Comparison of ENCODE assay signal across 18 mouse cellular contexts in the genomic region with DNA sequence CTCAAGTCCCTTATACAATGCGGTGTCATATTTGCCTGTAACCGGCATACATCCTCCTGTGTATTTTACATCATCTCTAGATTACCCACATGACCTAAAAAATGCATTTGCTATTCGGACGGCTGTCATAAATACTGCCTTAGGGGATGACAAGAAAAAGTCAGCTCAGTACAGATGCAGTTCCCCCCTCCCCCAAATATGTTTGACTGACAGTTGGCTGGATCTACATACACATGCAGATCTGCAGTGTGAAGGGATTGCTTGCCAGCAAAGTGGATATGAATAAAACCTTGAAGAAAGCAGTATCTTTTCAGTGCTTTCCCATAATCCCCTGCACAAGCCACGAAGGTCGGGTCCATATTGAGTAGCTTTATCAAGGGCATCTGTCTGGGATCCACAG. TPM values are rescaled to one million over a fixed set of nuclear protein-coding genes. Genes with fewer than 3 reads are reported as not detected.
DNase-seq lines count a peak whose midpoint lies in the region; ATAC-seq and TF ChIP-seq lines count a peak whose summit lies in the region.
"Had no signal": no experiment of that assay in that cellular context is flagged by ENCODE, and none has a peak within 500 bp of the region (broad histone marks: within the 10 kb centered on the region; RNA-seq: fewer than 3 reads in every experiment).

No protein-coding gene starts in this region.

- H3K27ac ChIP-seq in forebrain, embryonic 14.5 days (ENCODE audit: low read depth, low read length): peak overlapping the region; percentile 45; the same call in 1 of the 2 replicates
- no peak overlapping the region for H3K27ac ChIP-seq in forebrain, embryonic 11.5 days (ENCODE audit: low read depth, low read length)
- peak overlapping the region; percentile 57 for H3K27ac ChIP-seq in layer of hippocampus, adult 2 months
- H3K27ac ChIP-seq in forebrain, postnatal 0 days (ENCODE audit: low read depth, low read length): no peak overlapping the region
- H3K27ac ChIP-seq: heart, embryonic 10.5 days; heart, embryonic 15.5 days; hindbrain, embryonic 14.5 days had no signal

- H3K4me1 ChIP-seq in forebrain, embryonic 14.5 days (ENCODE audit: control insufficient read depth, insufficient read depth, low read length): peaks cover 12% of the 10 kb centered on the region
- peaks cover 7% of the 10 kb centered on the region for H3K4me1 ChIP-seq in forebrain, embryonic 11.5 days (replicated peaks; ENCODE audit: control insufficient read depth, insufficient read depth, low read length)
- H3K4me1 ChIP-seq in forebrain, postnatal 0 days (ENCODE audit: insufficient read depth): no peaks in the 10 kb centered on the region
- H3K4me1 ChIP-seq: heart, embryonic 10.5 days; heart, embryonic 15.5 days had no signal

- H3K9ac ChIP-seq in forebrain, embryonic 14.5 days (ENCODE audit: low read length): no peak overlapping the region
- H3K9ac ChIP-seq in forebrain, embryonic 11.5 days (ENCODE audit: low read length): no peak overlapping the region
- H3K9ac ChIP-seq in forebrain, postnatal 0 days: no peak overlapping the region
- H3K9ac ChIP-seq: heart, embryonic 15.5 days; hindbrain, embryonic 14.5 days had no signal

- no peak overlapping the region for H3K4me3 ChIP-seq in forebrain, embryonic 14.5 days (ENCODE audit: low read depth, low read length)
- H3K4me3 ChIP-seq in forebrain, embryonic 11.5 days (ENCODE audit: low read depth, low read length): no peak overlapping the region
- no peak overlapping the region for H3K4me3 ChIP-seq in layer of hippocampus, adult 2 months
- H3K4me3 ChIP-seq in forebrain, postnatal 0 days (ENCODE audit: low read depth, low read length): no peak overlapping the region
- H3K4me3 ChIP-seq: heart, embryonic 10.5 days; heart, embryonic 15.5 days had no signal

- H3K27me3 ChIP-seq in forebrain, embryonic 14.5 days (replicated peaks; ENCODE audit: control insufficient read depth, insufficient read depth, low read length): no peaks in the 10 kb centered on the region
- H3K27me3 ChIP-seq in forebrain, embryonic 11.5 days (ENCODE audit: control insufficient read depth, insufficient read depth, low read length): no peaks in the 10 kb centered on the region
- H3K27me3 ChIP-seq in forebrain, postnatal 0 days (ENCODE audit: insufficient read depth, low read length): no peaks in the 10 kb centered on the region
- H3K27me3 ChIP-seq: heart, embryonic 15.5 days had no signal

- no peaks in the 10 kb centered on the region for H3K9me3 ChIP-seq in forebrain, embryonic 14.5 days (replicated peaks; ENCODE audit: control insufficient read depth, low read length)
- no peaks in the 10 kb centered on the region for H3K9me3 ChIP-seq in forebrain, embryonic 11.5 days (ENCODE audit: control insufficient read depth, low read length)
- H3K9me3 ChIP-seq in forebrain, postnatal 0 days (ENCODE audit: low read length): no peaks in the 10 kb centered on the region
- H3K9me3 ChIP-seq: heart, embryonic 10.5 days; heart, embryonic 15.5 days had no signal

- H3K4me2 ChIP-seq in forebrain, embryonic 14.5 days (ENCODE audit: low read length): no peak overlapping the region
- no peak overlapping the region for H3K4me2 ChIP-seq in forebrain, embryonic 11.5 days (ENCODE audit: low read depth, low read length, severe bottlenecking)
- H3K4me2 ChIP-seq in forebrain, postnatal 0 days (ENCODE audit: low read depth): no peak overlapping the region
- H3K4me2 ChIP-seq: heart, embryonic 15.5 days; hindbrain, embryonic 14.5 days had no signal

- peak; percentile 54; the same call in 1 of the 2 replicates for ATAC-seq in forebrain, embryonic 14.5 days
- ATAC-seq in forebrain, embryonic 11.5 days (replicated peaks; ENCODE audit: low FRiP score): no peak
- ATAC-seq in forebrain, postnatal 0 days: peak; percentile 47
- ATAC-seq: intestine, embryonic 16.5 days had no signal

- DNase-seq in forebrain, embryonic 14.5 days (ENCODE audit: low spot score): peak; percentile 64
- DNase-seq in forebrain, embryonic 11.5 days (ENCODE audit: low spot score): no peak
- DNase-seq in layer of hippocampus, adult 2 months (ENCODE audit: low spot score in 2 of 2): no peak
- no peak for DNase-seq in layer of hippocampus, postnatal 10 days (ENCODE audit: low spot score in 2 of 2)
- peak; percentile 70 for DNase-seq in brain, embryonic 14.5 days (ENCODE audit: low read depth)
- peak; percentile 43 for DNase-seq in forebrain, postnatal 0 days
- DNase-seq: adrenal gland, adult 2 months; adrenal gland, postnatal 25 days; cerebellum, adult 2 months; cerebellum, postnatal 10 days; gastrocnemius, postnatal 36 days; heart, adult 18-20 months; heart, postnatal 14 days had no signal

- no peak for TF ChIP-seq POLR2A in brain, embryonic 14.5 days (IDR thresholded peaks at IDR 0.05; ENCODE audit: borderline replicate concordance, extremely low read depth, insufficient read depth, insufficient read length, poor library complexity, severe bottlenecking)

- no peak for TF ChIP-seq CTCF in layer of hippocampus, adult 2 months (conservative IDR thresholded peaks at IDR 0.05)
- TF ChIP-seq CTCF in brain, embryonic 14.5 days (IDR thresholded peaks at IDR 0.05; ENCODE audit: borderline replicate concordance, extremely low read depth, insufficient read depth, insufficient read length): no peak
- TF ChIP-seq CTCF in forebrain, postnatal 0 days (IDR thresholded peaks at IDR 0.05; ENCODE audit: low read depth): no peak

- 77% methylated on average over 6 of the region's 6 CpGs for WGBS in forebrain, embryonic 14.5 days
- WGBS in forebrain, embryonic 11.5 days: 91% methylated on average over 6 of the region's 6 CpGs
- WGBS in forebrain, postnatal 0 days: 61% methylated on average over 6 of the region's 6 CpGs

- H3K36me3 ChIP-seq in forebrain, embryonic 14.5 days (ENCODE audit: control insufficient read depth, insufficient read depth, low read length): no peaks in the 10 kb centered on the region
- no peaks in the 10 kb centered on the region for H3K36me3 ChIP-seq in forebrain, embryonic 11.5 days (ENCODE audit: control insufficient read depth, insufficient read depth, low read length)
- H3K36me3 ChIP-seq in forebrain, postnatal 0 days (ENCODE audit: insufficient read depth): no peaks in the 10 kb centered on the region
- H3K36me3 ChIP-seq: heart, embryonic 10.5 days; heart, embryonic 15.5 days had no signal

RNA-seq across cellular contexts. Expression of gene Ttc9, which starts 15.8 kb away (rescaled TPM):
- 10.4 and 12.6 TPM in 2 replicates for polyA plus RNA-seq in forebrain, embryonic 14.5 days (2014; fragmentation: Nextera tagmentation; extraction: Ambion mirVana)
- polyA plus RNA-seq in forebrain, embryonic 11.5 days (2014; fragmentation: Nextera tagmentation; extraction: Ambion mirVana): 2.9 and 3.1 TPM in 2 replicates
- total RNA-seq in layer of hippocampus, adult 2 months (2021): 10 to 100 TPM; 37.3 to 38.0 TPM
- 10 to 100 TPM; 65.3 to 65.5 TPM for total RNA-seq in layer of hippocampus, postnatal 10 days (2021)
- 14.0 and 20.2 TPM in 2 replicates for polyA plus RNA-seq in brain, embryonic 14.5 days (2012; rRNA removed)
- 54.6 and 64.0 TPM in 2 replicates for total RNA-seq in forebrain, postnatal 0 days (2014; rRNA removed)
- 18.7 and 19.5 TPM in 2 replicates for polyA plus RNA-seq in forebrain, postnatal 0 days (2015; fragmentation: Nextera tagmentation; extraction: Ambion mirVana)
- total RNA-seq: hematopoietic stem cell, adult 5-6 weeks had no signal

RNA-seq across cellular contexts. Expression of gene Med6, which starts 52.0 kb away (rescaled TPM):
- 56.5 and 59.3 TPM in 2 replicates for polyA plus RNA-seq in forebrain, embryonic 14.5 days (2014; fragmentation: Nextera tagmentation; extraction: Ambion mirVana)
- 72.3 and 81.1 TPM in 2 replicates for polyA plus RNA-seq in forebrain, embryonic 11.5 days (2014; fragmentation: Nextera tagmentation; extraction: Ambion mirVana)
- 10 to 100 TPM; 31.6 to 32.1 TPM for total RNA-seq in layer of hippocampus, adult 2 months (2021)
- total RNA-seq in layer of hippocampus, postnatal 10 days (2021): 10 to 100 TPM; 25.1 to 26.2 TPM
- polyA plus RNA-seq in brain, embryonic 14.5 days (2012; rRNA removed): 32.7 and 41.0 TPM in 2 replicates
- 33.9 and 43.2 TPM in 2 replicates for total RNA-seq in forebrain, postnatal 0 days (2014; rRNA removed)
- polyA plus RNA-seq in forebrain, postnatal 0 days (2015; fragmentation: Nextera tagmentation; extraction: Ambion mirVana): 34.6 and 39.3 TPM in 2 replicates

Comparison
In these comparisons a context has a peak if more than half of its experiments do, and no peak if none do; other contexts are left out.
1. DNase-seq: peak in forebrain, embryonic 14.5 days (single experiment), brain, embryonic 14.5 days (single experiment) and forebrain, postnatal 0 days (single experiment); none in forebrain, embryonic 11.5 days (single experiment), layer of hippocampus, adult 2 months (0 of 2) and layer of hippocampus, postnatal 10 days (0 of 2).
2. H3K27ac ChIP-seq: peak in forebrain, embryonic 14.5 days (single experiment) and layer of hippocampus, adult 2 months (single experiment); none in forebrain, embryonic 11.5 days (single experiment) and forebrain, postnatal 0 days (single experiment).